Mouse (Mus musculus) intestine, embryonic 16.5 days (tissue): ENCODE data around the gene Gm49425. TPM values are rescaled to one million over a fixed set of nuclear protein-coding genes. Genes with fewer than 3 reads are reported as not detected.
"Not testable (repeated sequence)": the region's sequence is repeated elsewhere in the genome, so short reads cannot be mapped to it uniquely, and the experiment has no call there.

Experiments
- ATAC-seq: fragments of 200-750 bp; cut with Nextera tagmentation; 2 replicates; pipeline ENCODE4 v1.8.0; 2017; ENCODE audit warnings: moderate TSS enrichment, moderate library complexity
- H3K27ac ChIP-seq: fragments of 300-500 bp; sonication (generic); 2 replicates; pipeline ENCODE4 v1.5.1; 2014; ENCODE audit warnings: mild to moderate bottlenecking, low read length
- H3K27me3 ChIP-seq: fragments of 300-500 bp; sonication (generic); replicated peaks from 2 replicates; pipeline ENCODE4 v1.6.1; 2014; ENCODE audit warnings: low read length, control low read depth, mixed read lengths; ENCODE audit not compliant: control insufficient read depth, insufficient read depth
- H3K36me3 ChIP-seq: fragments of 300-500 bp; sonication (generic); 2 replicates; pipeline ENCODE4 v1.6.1; 2014; ENCODE audit warnings: low read length, control low read depth; ENCODE audit not compliant: control insufficient read depth, insufficient read depth
- H3K4me1 ChIP-seq: fragments of 300-500 bp; sonication (generic); 2 replicates; pipeline ENCODE4 v1.6.1; 2014; ENCODE audit warnings: low read length, control low read depth, mixed read lengths; ENCODE audit not compliant: control insufficient read depth, insufficient read depth
- H3K4me2 ChIP-seq: fragments of 300-500 bp; sonication (generic); 2 replicates; pipeline ENCODE4 v1.6.1; 2014; ENCODE audit warnings: low read depth, low read length, control low read depth
- H3K4me3 ChIP-seq: fragments of 300-500 bp; sonication (generic); 2 replicates; pipeline ENCODE4 v1.5.1; 2014; ENCODE audit warnings: mild to moderate bottlenecking, low read length
- H3K9ac ChIP-seq: fragments of 300-500 bp; sonication (generic); 2 replicates; pipeline ENCODE4 v1.6.1; 2014; ENCODE audit warnings: low read depth, low read length
- H3K9me3 ChIP-seq: fragments of 300-500 bp; sonication (generic); 2 replicates; pipeline ENCODE4 v1.6.1; 2016; ENCODE audit warnings: low read length, control low read depth; ENCODE audit not compliant: control insufficient read depth
- WGBS: fragments of 180-500 bp; shearing (Covaris S2); extraction: QIAGEN DNeasy Blood & Tissue Kit; methylation state at CpG from one replicate; pipeline ENCODE4 v1.1.7; 2014; 5-methylcytosine and 5-hydroxymethylcytosine counted together
- polyA plus RNA-seq: library from polyadenylated mRNA; unstranded; fragments of >200 nt; fragmentation: Nextera tagmentation; extraction: Ambion mirVana; gene quantifications from 2 replicates; pipeline ENCODE4 v1.2.1, GENCODE M21; 2015

The Gm49425 gene
- not detected in 2 replicates for polyA plus RNA-seq

DNA sequence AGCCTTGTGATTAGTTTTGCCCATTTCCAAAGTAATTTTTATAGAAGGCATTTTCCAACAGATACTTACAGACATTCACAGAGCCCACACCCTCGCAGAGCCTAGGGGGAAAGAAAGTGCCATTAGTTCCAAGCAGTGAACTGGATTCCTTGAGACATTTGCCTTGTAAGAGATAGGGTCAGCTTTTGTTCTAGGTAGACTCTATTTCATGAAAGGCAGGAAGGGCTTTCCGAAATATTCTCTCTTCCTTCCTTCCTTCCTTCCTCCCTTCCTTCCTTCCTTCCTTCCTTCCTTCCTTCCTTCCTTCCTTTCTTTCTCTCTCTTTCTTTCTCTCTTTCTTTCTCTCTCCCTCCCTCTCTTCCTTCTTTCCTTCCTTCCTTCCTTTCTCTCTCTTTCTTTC is at the start of gene Gm49425:
Gene Gm49425 (minus strand): TSS at position 101 of the 400 bp plus-strand sequence.
- not testable (repeated sequence) for H3K36me3 ChIP-seq, H3K4me3 ChIP-seq, H3K9me3 ChIP-seq, H3K9ac ChIP-seq, ATAC-seq, H3K4me2 ChIP-seq, H3K27me3 ChIP-seq, H3K27ac ChIP-seq, H3K4me1 ChIP-seq
- 78% methylated on average over 2 of the region's 2 CpGs for WGBS

DNA sequence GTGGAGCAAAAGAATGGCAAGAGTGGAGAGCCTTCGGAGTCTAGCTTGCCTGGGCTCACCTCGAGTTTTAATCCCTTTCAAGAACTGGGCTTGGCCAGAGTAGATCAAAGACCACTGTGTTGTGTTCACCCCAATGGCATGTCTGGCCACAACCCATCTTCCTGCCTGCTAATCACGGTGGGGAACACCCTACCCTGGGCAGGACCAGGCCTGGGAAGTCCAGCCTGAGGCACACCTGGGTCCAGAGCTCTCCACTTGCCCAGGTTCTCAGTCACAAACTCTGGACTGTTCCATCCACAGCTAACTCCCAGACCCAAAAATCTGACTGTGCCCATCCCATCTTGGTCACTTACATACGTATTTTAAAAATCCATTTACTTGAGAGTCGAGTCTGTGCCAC is 45.8 kb upstream of the Gm49425 start, which contains the start of gene Krt90:
Gene Krt90 (minus strand): TSS at position 101 of the 400 bp plus-strand sequence.
- WGBS, result 64% methylated on average over 5 of the region's 5 CpGs

DNA sequence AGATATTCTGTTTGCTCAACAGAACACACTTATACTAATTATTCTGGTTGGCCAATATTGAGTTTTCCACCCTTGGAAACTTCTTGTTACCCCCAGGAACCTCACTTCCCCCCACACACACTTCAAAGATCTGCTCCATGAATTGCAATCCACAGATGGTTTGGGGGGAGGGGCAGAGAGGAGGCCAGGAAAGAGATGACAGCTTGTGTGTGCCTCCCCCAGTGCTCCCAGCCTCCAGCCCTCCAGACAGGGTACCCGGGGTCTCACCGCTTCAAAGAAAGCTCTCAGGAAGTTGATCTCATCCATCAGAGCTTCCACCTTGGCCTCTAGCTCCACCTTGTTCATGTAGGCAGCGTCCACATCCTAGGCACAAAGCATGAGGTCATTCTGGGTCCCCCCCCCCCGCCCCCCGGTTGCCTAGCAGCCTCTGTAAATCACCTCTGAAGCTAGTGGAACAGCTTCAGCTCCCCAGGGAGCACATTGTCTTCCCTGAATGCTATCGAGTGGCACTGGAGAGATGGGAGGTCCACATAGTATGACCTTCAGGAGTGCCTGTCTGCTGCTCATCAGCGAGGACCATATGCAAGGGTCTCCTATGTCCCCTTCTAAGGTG is 41.1 kb upstream of the Gm49425 start:
- 7% methylated on average over 7 of the region's 7 CpGs for WGBS
- Histone ChIP-seq H3K4me3 (no peak overlapping the region), H3K27me3 (no peaks in the 10 kb centered on the region), H3K4me2 (no peak overlapping the region), H3K4me1 (no peaks in the 10 kb centered on the region; the same call in 1 of the 2 replicates), H3K36me3 (no peaks in the 10 kb centered on the region), H3K9me3 (no peaks in the 10 kb centered on the region), H3K27ac (no peak overlapping the region), H3K9ac (no peak overlapping the region)
- no peak for ATAC-seq

More for the DNA sequence above, 45.8 kb upstream of the Gm49425 start, which contains the start of gene Krt90:
- no peaks in the 10 kb centered on the region for H3K4me1 ChIP-seq
- no peak within 1 kb of the TSS for H3K9ac ChIP-seq
- no peak within 1 kb of the TSS for H3K4me3 ChIP-seq
- no peaks in the 10 kb centered on the region for H3K9me3 ChIP-seq
- H3K4me2 ChIP-seq, result no peak within 1 kb of the TSS
- H3K27me3 ChIP-seq, result no peaks in the 10 kb centered on the region
- H3K36me3 ChIP-seq, result no peaks in the 10 kb centered on the region
- H3K27ac ChIP-seq, result no peak within 1 kb of the TSS
- no peak for ATAC-seq

DNA sequence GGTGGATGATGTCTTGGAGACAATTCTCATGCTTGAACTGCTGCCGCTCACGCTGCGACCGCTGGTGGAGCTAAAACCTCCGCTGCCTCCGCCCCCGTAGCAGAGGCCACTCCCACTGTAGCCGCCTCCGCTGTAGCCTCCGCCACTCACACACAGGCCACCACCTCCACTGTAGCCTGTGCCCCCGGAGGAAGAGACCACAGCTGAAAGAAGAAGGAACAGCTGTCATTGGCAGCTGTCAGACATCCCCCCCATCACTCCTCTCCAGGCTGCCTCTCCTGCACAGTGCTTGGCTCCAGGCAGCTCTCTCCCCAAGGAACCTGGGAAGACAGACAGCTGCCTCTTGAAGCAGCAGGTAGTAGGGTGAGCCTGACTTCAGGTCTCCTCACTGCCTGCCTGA is 36.1 kb upstream of the Gm49425 start:
- Histone ChIP-seq H3K9ac (0 out of 2 replicates have a peak overlapping the region, but pooled peaks have one; percentile 21), H3K4me1 (peaks cover 6% of the 10 kb centered on the region), H3K4me2 (peak overlapping the region; percentile 26; the same call in 1 of the 2 replicates), H3K36me3 (no peaks in the 10 kb centered on the region), H3K27me3 (peaks cover 7% of the 10 kb centered on the region; the same call in 1 of the 2 replicates), H3K9me3 (no peaks in the 10 kb centered on the region), H3K4me3 (no peak overlapping the region), H3K27ac (no peak overlapping the region)
- peak; percentile 68 for ATAC-seq
- 0% methylated on average over 11 of the region's 11 CpGs for WGBS

DNA sequence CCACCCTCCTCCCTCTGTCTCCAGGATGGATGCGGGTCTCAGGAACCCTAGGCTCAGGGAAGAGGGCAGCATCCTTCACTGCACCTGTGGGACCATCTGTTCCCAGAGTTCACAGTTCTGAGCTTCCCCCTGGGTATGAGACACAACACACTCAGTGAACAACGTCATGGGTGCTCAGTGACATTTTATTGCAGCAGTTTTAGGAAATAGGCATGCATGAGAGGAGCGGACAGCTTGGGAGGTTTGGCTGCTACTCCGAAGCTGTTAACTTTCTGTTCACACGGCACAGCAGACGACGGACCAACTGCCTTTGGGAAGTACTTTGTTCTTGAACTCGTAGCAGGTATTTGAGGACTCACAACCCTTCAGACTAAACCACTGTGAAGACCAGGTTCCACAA is 35.1 kb upstream of the Gm49425 start:
- Histone ChIP-seq H3K27ac (no peak overlapping the region), H3K9ac (no peak overlapping the region), H3K4me2 (no peak overlapping the region), H3K4me3 (no peak overlapping the region), H3K36me3 (no peaks in the 10 kb centered on the region), H3K9me3 (no peaks in the 10 kb centered on the region), H3K27me3 (peaks cover 7% of the 10 kb centered on the region; the same call in 1 of the 2 replicates), H3K4me1 (peaks cover 6% of the 10 kb centered on the region)
- no peak for ATAC-seq
- 78% methylated on average over 8 of the region's 8 CpGs for WGBS

DNA sequence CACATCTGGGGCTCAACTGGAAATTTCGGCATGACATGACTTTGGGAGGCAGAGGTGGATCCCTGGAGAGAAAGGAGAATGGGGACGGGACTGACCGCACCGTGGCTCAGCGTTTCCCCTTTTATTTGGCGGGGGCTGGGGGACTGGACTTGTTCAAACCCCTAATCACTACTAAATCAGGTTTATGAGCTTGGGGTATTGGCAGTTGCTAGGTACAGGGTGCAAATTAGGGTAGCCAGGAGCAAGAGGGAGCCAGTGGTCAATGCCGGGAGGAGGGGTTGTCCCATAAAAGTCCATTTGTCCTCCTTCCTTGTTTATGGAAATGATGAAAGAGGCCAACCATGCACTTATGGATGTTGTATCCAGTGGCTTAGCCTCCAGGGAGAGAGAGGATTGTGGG is 33.5 kb upstream of the Gm49425 start, which contains the start of gene Krt82:
Gene Krt82 (minus strand): TSS at position 101 of the 400 bp plus-strand sequence.
- WGBS, result 79% methylated on average over 7 of the region's 7 CpGs
- H3K27me3 ChIP-seq, result peaks cover 7% of the 10 kb centered on the region; the same call in 1 of the 2 replicates
- no peaks in the 10 kb centered on the region for H3K9me3 ChIP-seq
- no peak within 1 kb of the TSS for H3K27ac ChIP-seq
- H3K4me3 ChIP-seq, result no peak within 1 kb of the TSS
- H3K4me1 ChIP-seq, result peaks cover 6% of the 10 kb centered on the region
- no peak within 1 kb of the TSS for H3K4me2 ChIP-seq
- ATAC-seq, result no peak
- no peak within 1 kb of the TSS for H3K9ac ChIP-seq
- H3K36me3 ChIP-seq, result no peaks in the 10 kb centered on the region

DNA sequence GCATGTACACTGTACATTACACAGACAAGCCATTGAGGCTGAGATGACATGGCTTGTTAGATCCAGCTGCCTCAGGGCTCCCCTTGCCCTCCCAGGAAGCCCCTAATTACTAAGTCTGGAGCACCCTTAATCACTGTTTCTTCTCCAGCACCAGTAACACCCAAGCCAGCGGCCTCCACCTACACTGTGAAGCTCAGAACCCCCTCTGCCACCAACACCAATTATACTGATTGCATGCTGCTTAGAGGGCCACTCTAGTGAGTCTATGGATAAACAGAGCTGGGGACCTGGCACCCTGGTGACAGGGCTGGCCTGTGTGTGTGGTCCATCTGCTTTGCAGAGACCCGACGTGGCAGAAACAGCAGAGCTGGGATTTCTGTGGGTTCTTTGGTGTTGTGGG is 27.4 kb upstream of the Gm49425 start:
- no peak for ATAC-seq
- H3K4me1 ChIP-seq, result no peaks in the 10 kb centered on the region
- H3K9me3 ChIP-seq, result no peaks in the 10 kb centered on the region
- no peaks in the 10 kb centered on the region for H3K36me3 ChIP-seq
- 0 out of 2 replicates have a peak, but pooled peaks cover 4% of the 10 kb centered on the region for H3K27me3 ChIP-seq
- no peak overlapping the region for H3K9ac ChIP-seq
- H3K4me3 ChIP-seq, result no peak overlapping the region
- WGBS, result 65% methylated on average over 3 of the region's 3 CpGs
- H3K4me2 ChIP-seq, result no peak overlapping the region
- no peak overlapping the region for H3K27ac ChIP-seq

DNA sequence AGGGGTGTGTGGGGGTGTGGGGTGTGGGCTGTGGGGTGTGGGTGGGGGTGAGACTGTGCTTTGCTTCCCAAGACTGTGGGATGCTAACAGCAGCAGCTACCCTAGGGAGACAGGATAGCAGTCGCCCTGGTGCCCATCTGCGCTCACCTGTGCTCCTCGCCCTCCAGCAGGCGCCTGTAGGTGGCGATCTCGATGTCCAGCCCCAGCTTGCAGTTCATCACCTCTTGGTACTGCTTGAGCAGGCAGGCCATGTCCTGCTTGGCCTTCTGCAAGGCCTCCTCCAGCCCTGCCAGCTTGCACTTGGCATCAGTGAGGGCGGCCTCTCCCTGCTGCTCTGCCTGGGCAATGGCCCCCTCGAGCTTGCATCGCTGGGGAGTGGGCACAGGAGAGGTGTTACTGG is 25.5 kb upstream of the Gm49425 start:
- Histone ChIP-seq H3K4me2 (no peak overlapping the region), H3K4me3 (no peak overlapping the region), H3K4me1 (no peaks in the 10 kb centered on the region), H3K27ac (no peak overlapping the region), H3K27me3 (no peaks in the 10 kb centered on the region), H3K36me3 (no peaks in the 10 kb centered on the region), H3K9ac (no peak overlapping the region), H3K9me3 (no peaks in the 10 kb centered on the region)
- no peak for ATAC-seq
- 52% methylated on average over 9 of the region's 9 CpGs for WGBS

DNA sequence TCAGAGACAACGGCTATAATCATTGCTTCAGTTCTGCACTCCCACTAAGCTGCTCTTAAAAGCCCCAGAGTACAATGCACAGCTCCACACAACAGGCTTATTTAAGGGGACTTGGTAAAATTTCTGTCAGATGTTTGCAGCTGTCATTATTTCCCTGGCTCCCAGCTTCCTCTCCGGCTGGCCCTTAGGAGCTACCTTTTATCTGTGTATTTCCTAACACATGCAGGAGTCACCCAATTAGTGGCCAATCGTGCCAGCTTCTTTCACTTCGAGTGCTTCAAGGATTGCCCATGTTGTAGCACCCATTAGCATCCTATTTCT is 21.5 kb upstream of the Gm49425 start:
- no peak overlapping the region for H3K4me3 ChIP-seq
- no peaks in the 10 kb centered on the region for H3K9me3 ChIP-seq
- no peaks in the 10 kb centered on the region for H3K36me3 ChIP-seq
- no peak overlapping the region for H3K4me2 ChIP-seq
- H3K4me1 ChIP-seq, result 0 out of 2 replicates have a peak, but pooled peaks cover 3% of the 10 kb centered on the region
- H3K27ac ChIP-seq, result no peak overlapping the region
- H3K9ac ChIP-seq, result no peak overlapping the region
- WGBS, result 45% methylated on average over 4 of the region's 4 CpGs
- ATAC-seq, result peak; percentile 31; the same call in 1 of the 2 replicates
- no peaks in the 10 kb centered on the region; the same call in 1 of the 2 replicates for H3K27me3 ChIP-seq
